Mouse (Mus musculus) midbrain, postnatal 0 days (tissue): ENCODE results near the gene Ap4b1. TPM values are rescaled to one million over a fixed set of nuclear protein-coding genes. Genes with fewer than 3 reads are reported as not detected.

Experiments used
- ATAC-seq: fragments of 200-750 bp; cut with Nextera tagmentation; 2 replicates; pipeline ENCODE4 v1.8.0; 2017; ENCODE audit warnings: moderate number of reproducible peaks, mild to moderate bottlenecking, moderate TSS enrichment, moderate library complexity; ENCODE audit not compliant: low FRiP score
- DNase-seq: peaks from one replicate; pipeline ENCODE4 v3.0.0-alpha.2; 2015; ENCODE audit warnings: low spot score
- H3K27ac ChIP-seq: fragments of 300-500 bp; sonication (generic); 2 replicates; pipeline ENCODE4 v1.5.1; 2014; ENCODE audit warnings: low read depth, mild to moderate bottlenecking, low read length, mixed read lengths
- H3K27me3 ChIP-seq: fragments of 300-500 bp; sonication (generic); 2 replicates; pipeline ENCODE4 v1.6.1; 2014; ENCODE audit warnings: low read length, control low read depth, mixed read lengths; ENCODE audit not compliant: insufficient read depth
- H3K36me3 ChIP-seq: fragments of 300-500 bp; sonication (generic); 2 replicates; pipeline ENCODE4 v1.6.1; 2014; ENCODE audit warnings: low read length, control low read depth, mixed read lengths; ENCODE audit not compliant: insufficient read depth
- H3K4me1 ChIP-seq: fragments of 300-500 bp; sonication (generic); 2 replicates; pipeline ENCODE4 v1.6.1; 2014; ENCODE audit warnings: mild to moderate bottlenecking, control low read depth, antibody characterized with exemption, low read length, mixed read lengths; ENCODE audit not compliant: insufficient read depth
- H3K4me2 ChIP-seq: fragments of 300-500 bp; sonication (generic); 2 replicates; pipeline ENCODE4 v1.6.1; 2014; ENCODE audit warnings: low read depth, mild to moderate bottlenecking, low read length, mixed read lengths; ENCODE audit not compliant: poor library complexity, severe bottlenecking
- H3K4me3 ChIP-seq: fragments of 300-500 bp; sonication (generic); 2 replicates; pipeline ENCODE4 v1.5.1; 2014; ENCODE audit warnings: low read depth, mild to moderate bottlenecking, low read length, moderate library complexity
- H3K9ac ChIP-seq: fragments of 300-500 bp; sonication (generic); replicated peaks from 2 replicates; pipeline ENCODE4 v1.6.1; 2014; ENCODE audit warnings: mild to moderate bottlenecking, low read length, moderate library complexity, mixed read lengths; ENCODE audit not compliant: poor library complexity, severe bottlenecking
- H3K9me3 ChIP-seq: fragments of 300-500 bp; sonication (generic); 2 replicates; pipeline ENCODE4 v1.6.1; 2016; ENCODE audit warnings: low read length, control low read depth
- CTCF ChIP-seq: IDR thresholded peaks from 2 replicates; pipeline ENCODE4 v1.5.1; 2016; ENCODE audit warnings: antibody characterized with exemption, mild to moderate bottlenecking
- WGBS: fragments of 180-500 bp; shearing (Covaris S2); extraction: QIAGEN DNeasy Blood & Tissue Kit; methylation state at CpG from one replicate; pipeline ENCODE4 v1.1.7; 2014; 5-methylcytosine and 5-hydroxymethylcytosine counted together
- polyA plus RNA-seq: library from polyadenylated mRNA; unstranded; fragments of >200 nt; fragmentation: Nextera tagmentation; extraction: Ambion mirVana; gene quantifications from 2 replicates; pipeline ENCODE4 v1.2.1, GENCODE M21; 2015
- total RNA-seq: library from RNA; depleted of rRNA; stranded (reverse); fragments of >200 nt; gene quantifications from 2 replicates; pipeline ENCODE4 v1.2.3, GENCODE M21; 2014

Ap4b1 gene
- total and polyA plus RNA-seq, 2 experiments from 2014 or later = 16.2 to 28.2 TPM

GRCm38 (mm10) chr3:103851481-103851880, 42.2 kb downstream of the Ap4b1 start:
- no peak for DNase-seq
- no peak for TF ChIP-seq CTCF
- H3K27me3 ChIP-seq = no peaks in the 10 kb centered on the region
- H3K4me1 ChIP-seq = no peaks in the 10 kb centered on the region
- 90% methylated on average over 6 of the region's 6 CpGs for WGBS
- H3K36me3 ChIP-seq = no peaks in the 10 kb centered on the region
- no peak overlapping the region for H3K4me3 ChIP-seq
- H3K27ac ChIP-seq = no peak overlapping the region
- ATAC-seq = no peak
- no peak overlapping the region for H3K4me2 ChIP-seq
- H3K9me3 ChIP-seq = no peaks in the 10 kb centered on the region
- no peak overlapping the region for H3K9ac ChIP-seq

GRCm38 (mm10) chr3:103851882-103852281, 42.6 kb downstream of the Ap4b1 start:
- DNase-seq (no peak), ATAC-seq (no peak)
- Histone ChIP-seq H3K4me1 (no peaks in the 10 kb centered on the region), H3K4me2 (no peak overlapping the region), H3K36me3 (no peaks in the 10 kb centered on the region), H3K27me3 (no peaks in the 10 kb centered on the region), H3K27ac (no peak overlapping the region), H3K4me3 (no peak overlapping the region), H3K9ac (no peak overlapping the region), H3K9me3 (no peaks in the 10 kb centered on the region)
- 91% methylated on average over 8 of the region's 8 CpGs for WGBS
- no peak for TF ChIP-seq CTCF

- Histone ChIP-seq H3K9me3 (no peaks in the 10 kb centered on the region), H3K27ac (no peak overlapping the region), H3K4me1 (no peaks in the 10 kb centered on the region), H3K4me3 (no peak overlapping the region), H3K36me3 (no peaks in the 10 kb centered on the region), H3K27me3 (no peaks in the 10 kb centered on the region), H3K9ac (no peak overlapping the region), H3K4me2 (no peak overlapping the region)
- WGBS = 53% methylated on average over 3 of the region's 3 CpGs
- peak; percentile 59 for DNase-seq
- peak; percentile 60 for TF ChIP-seq CTCF
- ATAC-seq = no peak
Measured at GRCm38 (mm10) chr3:103852565-103853299, 43.4 kb downstream of the Ap4b1 start.

- 42% methylated on average over 8 of the region's 8 CpGs for WGBS
- Histone ChIP-seq H3K27me3 (no peaks in the 10 kb centered on the region), H3K9ac (no peak overlapping the region), H3K4me1 (no peaks in the 10 kb centered on the region), H3K4me2 (no peak overlapping the region), H3K4me3 (no peak overlapping the region), H3K9me3 (no peaks in the 10 kb centered on the region), H3K27ac (no peak overlapping the region), H3K36me3 (no peaks in the 10 kb centered on the region)
- no peak for TF ChIP-seq CTCF
- ATAC-seq (no peak), DNase-seq (peak; percentile 40)
Measured at GRCm38 (mm10) chr3:103853804-103854203, 44.5 kb downstream of the Ap4b1 start.

GRCm38 (mm10) chr3:103857036-103857805, 47.9 kb downstream of the Ap4b1 start:
- no peak for TF ChIP-seq CTCF
- Histone ChIP-seq H3K27me3 (no peaks in the 10 kb centered on the region), H3K36me3 (no peaks in the 10 kb centered on the region), H3K9ac (no peak overlapping the region), H3K27ac (no peak overlapping the region), H3K4me3 (no peak overlapping the region), H3K9me3 (no peaks in the 10 kb centered on the region), H3K4me1 (no peaks in the 10 kb centered on the region), H3K4me2 (no peak overlapping the region)
- WGBS = 91% methylated on average over 7 of the region's 7 CpGs
- ATAC-seq (no peak), DNase-seq (no peak)

DNA sequence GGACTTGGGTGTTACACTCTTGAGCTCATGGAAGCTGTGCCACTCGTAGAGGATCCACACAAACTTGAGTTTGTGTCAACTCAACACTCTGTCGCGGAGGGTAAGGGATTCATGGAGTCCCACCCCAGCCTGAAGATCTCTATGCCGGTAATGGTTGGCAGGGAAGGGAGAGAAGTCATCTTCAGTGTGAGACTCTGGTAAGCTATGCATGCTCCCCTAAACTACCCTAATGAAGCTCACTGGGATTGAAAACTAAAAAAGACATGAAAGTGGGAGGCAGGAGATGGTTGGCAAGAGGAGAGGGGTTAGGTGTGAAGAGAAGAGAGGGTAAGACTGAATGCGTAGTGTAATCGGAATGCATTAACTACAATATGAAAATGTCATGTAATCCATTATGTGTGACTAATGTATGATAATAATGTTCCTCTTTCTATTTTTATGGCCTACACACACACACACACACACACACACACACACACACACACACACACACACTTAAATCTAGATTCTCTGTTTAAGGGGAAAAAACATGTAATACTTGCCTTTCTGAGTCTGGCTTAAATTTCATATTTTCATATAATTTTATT, 48.8 kb downstream of the Ap4b1 start:
- Histone ChIP-seq H3K9me3 (no peaks in the 10 kb centered on the region), H3K4me3 (no peak overlapping the region), H3K9ac (no peak overlapping the region), H3K4me1 (no peaks in the 10 kb centered on the region), H3K27me3 (no peaks in the 10 kb centered on the region), H3K4me2 (no peak overlapping the region), H3K36me3 (no peaks in the 10 kb centered on the region), H3K27ac (no peak overlapping the region)
- DNase-seq (no peak), ATAC-seq (no peak)
- 85% methylated on average over 6 of the region's 6 CpGs for WGBS
- TF ChIP-seq CTCF = no peak
